Mouse (Mus musculus) liver, embryonic 14.5 days (tissue): ENCODE measurements at regions not wholly inside any gene's neighbourhood (a gene's known extent, or its start where the extent isn't known, plus 50 kb on each side); places are given as distances from the start of the nearest gene placed in this dataset.

Experiments
- ATAC-seq: fragments of 200-750 bp; cut with Nextera tagmentation; 2 replicates; pipeline ENCODE4 v1.8.0; 2017; ENCODE audit warnings: moderate number of reproducible peaks, mild to moderate bottlenecking, moderate library complexity; ENCODE audit not compliant: insufficient read depth
- DNase-seq, 3 experiments: peaks; one replicate each; pipeline ENCODE4 v3.0.0-alpha.2; 2012 to 2013; ENCODE audit warnings: low read depth in 3 of 3, low spot score in 3 of 3
- H3K27ac ChIP-seq: fragments of 300-500 bp; sonication (generic); 2 replicates; pipeline ENCODE4 v1.5.1; 2014; ENCODE audit warnings: moderate library complexity, mild to moderate bottlenecking, control low read depth, inconsistent platforms
- H3K27me3 ChIP-seq: fragments of 300-500 bp; sonication (generic); 2 replicates; pipeline ENCODE4 v1.6.1; 2014; ENCODE audit warnings: mild to moderate bottlenecking, low read length, moderate library complexity; ENCODE audit not compliant: control insufficient read depth, insufficient read depth
- H3K36me3 ChIP-seq: fragments of 300-500 bp; sonication (generic); replicated peaks from 2 replicates; pipeline ENCODE4 v1.6.1; 2014; ENCODE audit warnings: low read depth; ENCODE audit not compliant: control insufficient read depth, insufficient read depth
- H3K4me1 ChIP-seq, 2 experiments: fragments of 200-500 bp in 1 of 2; fragments of 300-500 bp in 1 of 2; sonication (generic) in 1 of 2; replicated peaks; 2 replicates each; pipeline ENCODE4 v1.6.1; 2012 to 2014; ENCODE audit warnings: antibody characterized with exemption in 1 of 2, inconsistent platforms in 1 of 2, low read length in 1 of 2; ENCODE audit not compliant: control insufficient read depth in 2 of 2, insufficient read depth in 2 of 2
- H3K4me2 ChIP-seq: fragments of 300-500 bp; sonication (generic); 2 replicates; pipeline ENCODE4 v1.6.1; 2014; ENCODE audit warnings: low read depth, mild to moderate bottlenecking, control low read depth, moderate library complexity
- H3K4me3 ChIP-seq, 2 experiments: fragments of 200-500 bp in 1 of 2; fragments of 300-500 bp in 1 of 2; sonication (generic) in 1 of 2; 2 replicates each; pipeline ENCODE4 v1.5.1; 2012 to 2014; ENCODE audit warnings: low read depth in 2 of 2, low read length in 2 of 2, mild to moderate bottlenecking in 2 of 2, control low read depth in 1 of 2, inconsistent platforms in 1 of 2, moderate library complexity in 1 of 2; ENCODE audit not compliant: insufficient read depth in 1 of 2
- H3K9ac ChIP-seq: fragments of 300-500 bp; sonication (generic); replicated peaks from 2 replicates; pipeline ENCODE4 v1.6.1; 2014; ENCODE audit warnings: mild to moderate bottlenecking, control low read depth, moderate library complexity
- H3K9me3 ChIP-seq: fragments of 300-500 bp; sonication (generic); 2 replicates; pipeline ENCODE4 v1.6.1; 2016; ENCODE audit warnings: low read length, mixed read lengths; ENCODE audit not compliant: control insufficient read depth
- CTCF ChIP-seq: IDR thresholded peaks from 2 replicates; pipeline ENCODE4 v1.5.1; 2016; ENCODE audit warnings: antibody characterized with exemption, low read depth, control low read depth
- EP300 ChIP-seq: IDR thresholded peaks from 2 replicates; pipeline ENCODE4 v1.6.1; 2016; ENCODE audit warnings: antibody characterized with exemption, low read depth
- WGBS: fragments of 180-500 bp; shearing (Covaris S2); extraction: QIAGEN DNeasy Blood & Tissue Kit; methylation state at CpG from one replicate; pipeline ENCODE4 v1.1.7; 2014; ENCODE audit not compliant: insufficient replicate concordance; 5-methylcytosine and 5-hydroxymethylcytosine counted together

DNA sequence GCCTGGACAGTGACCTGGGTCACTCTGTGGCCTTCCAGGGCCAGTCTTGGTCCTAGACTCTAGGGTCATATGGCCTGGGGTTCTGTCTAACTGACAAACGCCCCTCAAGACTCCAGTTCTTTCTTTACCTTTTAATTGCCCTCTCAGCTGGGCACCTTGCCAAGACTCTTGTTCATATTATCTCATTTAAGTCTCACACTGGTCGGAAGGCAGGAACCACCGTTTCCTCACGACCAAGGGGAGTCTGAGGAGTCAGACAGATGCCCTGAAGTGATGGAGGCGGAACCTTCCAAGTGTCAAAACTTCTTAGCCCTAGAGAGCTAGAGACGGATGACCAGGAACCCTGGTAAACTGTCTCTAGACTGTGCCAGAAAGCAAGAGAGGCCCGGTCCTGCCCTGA lies 81.7 kb upstream of the 1600014C23Rik start:
- no peaks in the 10 kb centered on the region for H3K36me3 ChIP-seq
- H3K4me1 ChIP-seq: no peaks in the 10 kb centered on the region
- H3K4me2 ChIP-seq: no peak overlapping the region
- ATAC-seq (no peak), DNase-seq (no peak)
- no peak overlapping the region for H3K27ac ChIP-seq
- no peak for TF ChIP-seq CTCF
- no peak for TF ChIP-seq EP300
- no peaks in the 10 kb centered on the region for H3K9me3 ChIP-seq
- no peaks in the 10 kb centered on the region for H3K27me3 ChIP-seq
- WGBS: 34% methylated on average over 7 of the region's 7 CpGs
- H3K9ac ChIP-seq: no peak overlapping the region
- no peak overlapping the region for H3K4me3 ChIP-seq

DNA sequence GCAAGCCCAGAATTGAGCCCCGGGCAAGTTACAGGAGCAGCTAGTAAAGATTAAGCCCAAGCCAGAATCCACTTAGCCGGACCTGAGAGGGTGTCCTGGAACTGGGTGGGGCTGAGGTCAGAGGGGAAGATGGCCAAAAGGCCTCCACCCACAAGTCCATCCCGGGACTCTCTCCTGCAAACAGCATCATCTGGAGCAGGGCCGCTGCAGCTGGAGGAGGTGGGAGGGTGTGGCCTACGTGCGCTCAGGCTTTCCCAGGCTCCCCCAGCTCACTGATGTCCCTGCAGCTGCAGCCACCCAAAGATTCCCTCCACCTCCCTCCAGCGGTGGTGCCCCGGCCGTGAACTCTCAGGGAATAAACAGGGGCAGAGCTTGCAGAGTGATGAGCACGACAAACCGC lies 80.9 kb upstream of the 1600014C23Rik start:
- TF ChIP-seq EP300 (no peak), CTCF (no peak)
- Histone ChIP-seq H3K27ac (no peak overlapping the region), H3K4me3 (no peak overlapping the region), H3K9me3 (no peaks in the 10 kb centered on the region), H3K4me2 (no peak overlapping the region), H3K9ac (no peak overlapping the region), H3K27me3 (no peaks in the 10 kb centered on the region), H3K36me3 (no peaks in the 10 kb centered on the region), H3K4me1 (no peaks in the 10 kb centered on the region)
- DNase-seq (no peak), ATAC-seq (no peak)
- 23% methylated on average over 11 of the region's 11 CpGs for WGBS

DNA sequence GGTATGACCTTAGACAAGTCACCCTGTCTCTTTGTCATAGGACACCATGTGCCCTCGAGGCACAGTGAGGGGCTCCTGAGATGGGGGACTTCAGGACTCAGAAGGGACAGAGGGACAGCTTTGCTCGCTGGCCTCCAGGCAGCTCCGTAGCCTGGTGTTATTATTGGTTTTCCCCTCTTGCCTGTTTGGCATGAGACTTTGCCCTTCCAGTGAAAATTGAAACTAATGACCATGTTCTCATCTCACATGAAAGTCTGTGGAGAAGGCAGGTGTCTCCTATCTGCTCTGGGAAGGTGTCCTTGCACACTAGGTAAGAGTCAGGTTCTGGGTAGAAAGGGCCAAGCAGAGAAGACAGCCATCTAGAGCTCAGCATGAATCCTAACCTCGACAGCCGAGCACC lies 80.3 kb upstream of the 1600014C23Rik start:
- DNase-seq (no peak), ATAC-seq (no peak)
- Histone ChIP-seq H3K4me3 (no peak overlapping the region), H3K9me3 (no peaks in the 10 kb centered on the region), H3K36me3 (no peaks in the 10 kb centered on the region), H3K4me2 (no peak overlapping the region), H3K4me1 (no peaks in the 10 kb centered on the region), H3K27me3 (no peaks in the 10 kb centered on the region), H3K9ac (no peak overlapping the region), H3K27ac (no peak overlapping the region)
- whole genome bisulfite sequencing: 50% methylated on average over 5 of the region's 5 CpGs
- TF ChIP-seq EP300 (no peak), CTCF (no peak)

DNA sequence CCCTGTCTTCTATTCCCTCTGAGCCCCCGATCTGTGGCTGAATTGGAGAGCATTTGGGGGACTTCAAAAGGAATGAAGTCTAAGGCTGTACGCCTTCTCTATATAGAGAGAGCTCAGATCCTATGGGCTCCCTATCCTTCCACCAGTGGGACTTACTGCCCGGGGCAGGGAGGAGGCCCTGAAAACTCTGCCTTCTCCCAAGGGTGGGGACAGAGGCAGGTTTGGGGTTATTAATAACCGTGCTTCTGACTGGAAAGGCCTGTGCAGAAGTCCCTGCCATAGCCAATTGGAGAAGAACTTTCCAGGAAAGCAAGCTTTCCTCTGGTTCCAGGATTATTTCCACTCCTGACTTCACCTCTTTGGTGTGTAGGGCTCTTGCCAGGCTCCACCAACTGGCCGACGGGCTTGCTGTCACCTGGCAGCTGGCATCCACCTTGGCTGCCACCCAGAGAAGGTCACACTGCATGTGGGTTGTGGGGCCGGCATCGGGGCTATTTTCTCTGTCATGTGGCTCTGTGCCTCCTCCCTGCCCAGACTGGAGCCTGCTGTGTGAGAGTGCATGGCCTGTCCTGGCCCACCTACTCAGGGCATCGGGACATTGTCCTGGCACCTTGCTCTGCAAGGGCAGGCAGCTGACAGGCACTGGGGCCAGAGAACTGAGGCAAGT lies 78.8 kb upstream of the 1600014C23Rik start:
- no peak overlapping the region for H3K9ac ChIP-seq
- TF ChIP-seq EP300 (no peak), CTCF (no peak)
- H3K9me3 ChIP-seq: no peaks in the 10 kb centered on the region
- no peak overlapping the region for H3K27ac ChIP-seq
- no peaks in the 10 kb centered on the region for H3K4me1 ChIP-seq
- H3K4me2 ChIP-seq: no peak overlapping the region
- no peaks in the 10 kb centered on the region for H3K27me3 ChIP-seq
- no peak overlapping the region for H3K4me3 ChIP-seq
- ATAC-seq (no peak), DNase-seq (no peak)
- WGBS: 62% methylated on average over 9 of the region's 9 CpGs
- no peaks in the 10 kb centered on the region for H3K36me3 ChIP-seq

DNA sequence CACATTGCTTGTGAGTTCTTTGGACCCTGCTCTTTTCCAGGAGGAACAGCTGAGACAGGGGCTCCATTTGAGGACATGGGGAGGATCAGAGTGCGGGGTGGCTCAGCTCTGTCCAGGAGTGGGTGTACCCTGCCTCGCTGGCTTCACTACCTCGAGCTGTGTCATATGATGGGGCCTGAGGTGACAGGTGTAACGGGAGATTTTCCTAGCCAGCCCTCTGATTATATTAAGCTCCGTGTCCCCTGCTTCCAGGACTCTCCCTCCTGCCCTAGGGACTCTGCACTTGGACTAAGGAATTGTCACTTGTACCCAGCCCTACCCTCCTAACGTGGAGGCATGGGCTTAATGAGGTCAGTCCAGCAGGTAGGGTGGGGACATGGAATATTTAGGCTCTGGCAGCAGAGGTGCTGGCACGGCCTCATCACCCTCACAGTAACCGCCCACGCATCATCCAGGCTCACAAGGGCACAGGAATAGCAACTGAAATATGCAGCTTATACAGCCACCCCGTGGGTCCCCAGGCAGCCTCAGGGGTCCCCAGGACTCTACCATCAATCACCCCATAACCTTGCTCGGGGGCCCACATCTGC lies 78.1 kb upstream of the 1600014C23Rik start:
- WGBS: 61% methylated on average over 11 of the region's 11 CpGs
- no peak overlapping the region for H3K4me2 ChIP-seq
- DNase-seq (no peak), ATAC-seq (no peak)
- H3K4me3 ChIP-seq: no peak overlapping the region
- H3K4me1 ChIP-seq: no peaks in the 10 kb centered on the region
- TF ChIP-seq EP300: no peak
- TF ChIP-seq CTCF: no peak
- no peaks in the 10 kb centered on the region for H3K9me3 ChIP-seq
- H3K36me3 ChIP-seq: no peaks in the 10 kb centered on the region
- H3K27me3 ChIP-seq: no peaks in the 10 kb centered on the region
- no peak overlapping the region for H3K9ac ChIP-seq
- H3K27ac ChIP-seq: no peak overlapping the region
